Mouse (Mus musculus) cerebellum, adult 2 months (tissue): Measurements from ENCODE around the gene Rbp3. TPM values are rescaled to one million over a fixed set of nuclear protein-coding genes. Genes with fewer than 3 reads are reported as not detected.

ENCODE experiments used
- DNase-seq, 2 experiments: peaks; one replicate each; pipeline ENCODE4 v3.0.0; 2021
- H3K27ac ChIP-seq: fragments of 200-500 bp; 2 replicates; pipeline ENCODE4 v1.5.1; 2012; ENCODE audit warnings: low read length, control low read depth, inconsistent platforms; ENCODE audit not compliant: insufficient read depth
- H3K27me3 ChIP-seq: fragments of 200-500 bp; 2 replicates; pipeline ENCODE4 v1.6.1; 2012; ENCODE audit warnings: inconsistent platforms, mild to moderate bottlenecking, low read length, moderate library complexity; ENCODE audit not compliant: control insufficient read depth, insufficient read depth
- H3K4me1 ChIP-seq: fragments of 200-500 bp; 2 replicates; pipeline ENCODE4 v1.6.1; 2011; ENCODE audit warnings: low read length; ENCODE audit not compliant: control insufficient read depth, insufficient read depth
- H3K4me3 ChIP-seq: fragments of 200-500 bp; replicated peaks from 2 replicates; pipeline ENCODE3; 2011; ENCODE audit warnings: mild to moderate bottlenecking, low read depth, low read length, control low read depth; ENCODE audit not compliant: insufficient read depth
- CTCF ChIP-seq: fragments of 200-500 bp; IDR thresholded peaks from 2 replicates; pipeline ENCODE4 v1.5.1; 2011; ENCODE audit warnings: low read depth, mild to moderate bottlenecking, control low read depth, low read length, moderate library complexity, borderline replicate concordance; ENCODE audit not compliant: insufficient read depth
- POLR2A ChIP-seq: fragments of 200-500 bp; IDR thresholded peaks from 2 replicates; pipeline ENCODE4 v1.6.1; 2011; ENCODE audit warnings: low read length, control low read depth, borderline replicate concordance; ENCODE audit not compliant: insufficient read depth
- WGBS: fragments of 180-500 bp; shearing (Covaris S2); methylation state at CpG from one replicate; pipeline ENCODE4 v1.1.7; 2018; 5-methylcytosine and 5-hydroxymethylcytosine counted together
- polyA plus RNA-seq: library from polyadenylated mRNA; depleted of rRNA; stranded (reverse); fragments of >200 nt; gene quantifications from 2 replicates; pipeline ENCODE4 v1.2.3, GENCODE M21; 2012

Rbp3 gene
- polyA plus RNA-seq, 1 experiment = not detected

DNA sequence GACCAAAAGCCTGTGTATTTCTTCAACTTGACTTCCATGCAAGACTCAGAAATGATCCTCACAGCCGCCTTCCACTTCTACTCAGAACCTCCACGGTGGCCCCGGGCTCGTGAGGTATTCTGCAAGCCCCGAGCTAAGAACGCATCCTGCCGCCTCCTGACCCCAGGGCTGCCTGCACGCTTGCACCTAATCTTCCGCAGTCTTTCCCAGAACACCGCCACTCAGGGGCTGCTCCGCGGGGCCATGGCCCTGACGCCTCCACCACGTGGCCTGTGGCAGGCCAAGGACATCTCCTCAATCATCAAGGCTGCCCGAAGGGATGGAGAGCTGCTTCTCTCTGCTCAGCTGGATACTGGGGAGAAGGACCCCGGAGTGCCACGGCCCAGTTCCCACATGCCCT is 21.9 kb upstream of the Rbp3 start:
- TF ChIP-seq CTCF (no peak), POLR2A (no peak)
- WGBS = 69% methylated on average over 17 of the region's 17 CpGs
- no peak for DNase-seq
- Histone ChIP-seq H3K27ac (no peak overlapping the region), H3K4me1 (no peaks in the 10 kb centered on the region), H3K4me3 (no peak overlapping the region), H3K27me3 (no peaks in the 10 kb centered on the region)

DNA sequence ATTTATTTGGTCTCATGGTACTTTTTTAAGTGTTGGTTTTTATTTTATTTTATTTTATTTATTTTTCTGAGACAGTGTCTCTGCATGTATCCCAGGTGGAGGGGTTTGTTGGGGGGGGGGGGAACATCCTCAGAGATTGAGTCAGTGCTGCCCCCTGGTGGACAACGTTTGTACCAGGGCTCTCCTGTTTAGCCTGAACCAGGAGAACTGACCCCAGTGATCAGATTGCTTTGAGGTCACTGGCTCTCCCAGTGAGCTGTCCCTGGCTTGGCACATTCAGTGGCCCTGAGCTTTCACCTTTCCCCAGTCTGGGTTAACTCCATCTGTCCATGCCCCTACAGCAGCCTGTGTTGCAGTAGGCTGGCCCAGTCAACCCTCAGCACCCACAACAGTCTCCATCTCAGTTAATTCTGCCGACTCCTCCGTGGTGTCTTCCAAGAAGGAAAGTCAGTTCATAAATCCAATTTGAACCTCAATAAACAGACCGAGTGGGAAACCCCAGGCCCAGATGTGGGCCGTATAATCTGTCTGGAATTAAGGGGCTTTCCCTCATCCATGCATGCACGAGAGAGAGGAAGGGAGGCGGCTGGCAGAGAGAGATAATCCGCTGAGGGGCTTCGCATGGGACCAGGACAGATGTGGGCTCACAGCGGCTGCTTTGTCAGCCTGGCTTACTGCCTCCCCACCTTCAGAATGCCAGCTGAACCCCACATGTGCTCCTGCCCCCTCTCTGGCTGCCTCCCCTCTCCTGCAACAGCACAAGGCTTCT is 20.7 kb upstream of the Rbp3 start:
- WGBS = 59% methylated on average over 10 of the region's 10 CpGs
- no peak overlapping the region for H3K27ac ChIP-seq
- peak; percentile 28 to 57 for DNase-seq
- H3K4me1 ChIP-seq = no peaks in the 10 kb centered on the region
- H3K27me3 ChIP-seq = no peaks in the 10 kb centered on the region
- H3K4me3 ChIP-seq = no peak overlapping the region
- TF ChIP-seq CTCF = peak; percentile 50
- TF ChIP-seq POLR2A = no peak

DNA sequence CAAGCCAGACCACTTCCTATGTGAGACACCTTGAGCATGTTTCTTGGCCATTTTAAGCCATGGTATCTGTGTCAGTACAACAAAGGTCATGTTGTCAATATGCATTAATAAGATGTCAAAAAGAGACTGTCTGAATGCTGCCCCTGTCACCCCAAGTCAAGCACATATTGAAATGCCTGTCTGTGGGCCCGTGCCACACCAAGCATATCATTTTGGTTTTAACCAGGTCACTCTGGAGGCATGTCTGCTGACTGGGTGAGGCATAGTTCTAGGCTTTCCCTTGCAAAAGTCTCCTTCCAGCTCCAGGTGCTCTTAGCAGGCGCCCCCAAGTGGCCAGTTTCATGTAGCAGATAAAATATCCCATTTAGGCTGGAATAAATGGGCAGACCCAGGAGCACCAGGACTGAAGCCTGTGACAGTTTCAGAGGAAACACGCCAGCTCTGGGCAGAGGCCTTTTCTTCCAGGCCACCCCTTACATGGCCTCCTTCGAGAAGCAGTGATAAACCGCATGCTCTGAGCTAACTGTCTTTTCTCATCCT is 20.0 kb upstream of the Rbp3 start:
- no peaks in the 10 kb centered on the region for H3K27me3 ChIP-seq
- DNase-seq = peak; percentile 31 to 49
- TF ChIP-seq POLR2A (no peak), CTCF (0 out of 2 replicates have a peak, but pooled peaks have one; percentile 35)
- 31% methylated on average over 5 of the region's 5 CpGs for WGBS
- no peak overlapping the region for H3K4me3 ChIP-seq
- no peak overlapping the region for H3K27ac ChIP-seq
- H3K4me1 ChIP-seq = no peaks in the 10 kb centered on the region

DNA sequence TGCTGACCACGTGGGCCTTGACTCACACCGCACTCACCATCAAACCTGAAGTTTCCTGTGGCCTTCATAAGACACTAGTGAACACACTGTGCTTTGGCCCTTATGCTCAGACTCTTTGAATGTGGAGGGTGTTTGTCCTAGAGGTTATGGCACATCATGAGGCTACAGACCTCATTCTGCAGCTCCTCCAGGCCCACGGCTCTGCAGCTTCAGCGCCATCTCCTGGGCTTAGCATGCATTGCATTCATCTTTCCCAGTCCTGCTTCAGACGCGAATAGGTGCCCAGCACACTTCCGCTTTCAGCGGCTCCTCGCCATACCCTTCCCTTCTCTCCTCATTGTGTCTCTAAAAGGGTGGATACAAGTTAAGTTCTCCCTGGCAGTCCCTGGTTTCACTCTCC is 14.7 kb upstream of the Rbp3 start:
- H3K4me1 ChIP-seq = no peaks in the 10 kb centered on the region
- H3K27me3 ChIP-seq = no peaks in the 10 kb centered on the region
- WGBS = 22% methylated on average over 9 of the region's 9 CpGs
- TF ChIP-seq CTCF (peak; percentile 84), POLR2A (no peak)
- DNase-seq = peak; percentile 59 to 75
- no peak overlapping the region for H3K27ac ChIP-seq
- peak overlapping the region; percentile 50 for H3K4me3 ChIP-seq

DNA sequence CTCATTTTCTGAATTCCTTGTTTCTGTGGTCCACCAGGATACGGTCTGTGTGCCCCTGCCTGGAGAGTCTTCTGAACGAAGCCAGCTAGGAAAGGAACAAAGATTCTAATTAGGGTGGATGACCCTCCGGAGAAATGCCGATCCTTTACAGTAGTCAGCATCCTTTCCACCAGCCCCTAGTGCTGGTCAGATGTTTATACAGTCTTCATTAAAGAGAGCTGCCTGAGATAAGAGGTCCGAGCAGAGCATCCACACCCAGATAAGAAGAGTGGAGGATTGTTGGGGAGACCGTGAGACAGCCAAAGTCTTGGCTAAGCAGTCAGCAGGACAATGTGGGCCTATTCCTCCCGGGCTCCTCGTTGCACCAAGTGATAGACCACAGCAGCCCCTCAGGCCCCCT is 13.1 kb upstream of the Rbp3 start, which contains the start of gene Gdf2:
Gene Gdf2, plus strand, starts transcription at position 301 of the 400 bp plus-strand sequence.
- Histone ChIP-seq H3K27me3 (no peaks in the 10 kb centered on the region), H3K4me3 (no peak within 1 kb of the TSS), H3K27ac (no peak within 1 kb of the TSS), H3K4me1 (no peaks in the 10 kb centered on the region)
- WGBS = 85% methylated on average over 8 of the region's 8 CpGs
- TF ChIP-seq POLR2A = no peak
- no peak for TF ChIP-seq CTCF
- DNase-seq = no peak

DNA sequence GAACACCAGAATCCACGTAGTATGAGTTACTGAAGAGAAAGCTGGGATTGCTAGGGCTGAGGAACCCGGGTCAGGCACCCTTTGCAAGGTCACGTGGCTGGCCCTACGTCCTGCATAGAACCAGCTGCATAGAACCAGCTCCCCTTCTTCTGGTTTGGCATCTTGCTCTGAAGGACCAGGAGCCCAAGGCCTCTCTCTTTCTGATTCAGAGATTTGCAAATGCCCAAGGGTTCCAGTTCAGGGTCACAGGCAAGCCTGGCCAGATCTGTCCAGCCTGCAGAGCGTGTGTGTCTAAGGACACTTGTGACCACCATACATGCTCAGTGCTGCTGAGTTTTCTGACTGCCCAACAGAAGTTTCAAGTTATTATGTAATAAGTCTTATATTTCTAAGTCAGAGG is 11.6 kb upstream of the Rbp3 start:
- Histone ChIP-seq H3K27me3 (no peaks in the 10 kb centered on the region), H3K4me1 (no peaks in the 10 kb centered on the region), H3K4me3 (no peak overlapping the region), H3K27ac (no peak overlapping the region)
- WGBS = 91% methylated on average over 5 of the region's 5 CpGs
- DNase-seq = no peak
- no peak for TF ChIP-seq POLR2A
- no peak for TF ChIP-seq CTCF

DNA sequence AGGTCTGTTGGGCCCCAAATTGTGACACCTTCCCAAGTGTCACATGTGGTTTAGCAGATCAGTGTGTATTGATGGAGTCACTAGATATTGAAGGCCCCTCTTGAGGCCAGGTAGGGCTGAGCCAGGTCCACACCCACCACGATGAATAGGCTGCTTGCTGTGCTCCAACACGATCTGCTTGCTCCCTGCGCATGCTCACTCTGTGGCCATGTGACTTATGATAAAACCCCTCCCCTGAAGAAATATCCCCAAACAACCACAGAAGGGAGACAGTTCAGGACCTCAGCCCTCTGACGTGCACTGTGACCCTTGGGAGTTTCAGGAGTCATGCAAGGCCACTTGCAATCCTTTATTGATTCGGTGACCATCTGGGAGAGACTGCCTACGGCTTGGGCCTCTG is 7.7 kb upstream of the Rbp3 start:
- no peaks in the 10 kb centered on the region for H3K4me1 ChIP-seq
- TF ChIP-seq POLR2A (no peak), CTCF (no peak)
- H3K4me3 ChIP-seq = no peak overlapping the region
- WGBS = 84% methylated on average over 6 of the region's 6 CpGs
- no peaks in the 10 kb centered on the region for H3K27me3 ChIP-seq
- no peak for DNase-seq
- no peak overlapping the region for H3K27ac ChIP-seq
